Mouse (Mus musculus) liver, embryonic 14.5 days (tissue): ENCODE data around the gene Kif6.

Source experiments
- CTCF ChIP-seq: IDR thresholded peaks from 2 replicates; pipeline ENCODE4 v1.5.1; 2016; ENCODE audit warnings: antibody characterized with exemption, low read depth, control low read depth
- EP300 ChIP-seq: IDR thresholded peaks from 2 replicates; pipeline ENCODE4 v1.6.1; 2016; ENCODE audit warnings: antibody characterized with exemption, low read depth

GRCm38 (mm10) chr17:49684146-49684545 is 69.2 kb downstream of the Kif6 start:
- TF ChIP-seq CTCF (no peak), EP300 (no peak)
